Mouse (Mus musculus): ENCODE results near the gene Ppp1r1a.

Ppp1r1a gene

GRCm38 (mm10) chr15:103537822-103538213, at the start of gene Ppp1r1a:
Gene Ppp1r1a (minus strand): TSS chr15:103538003.
- peak; percentile 64 for DNase-seq (ENCODE audit: low spot score)

GRCm38 (mm10) chr15:103585876-103586275, 48.1 kb upstream of the Ppp1r1a start:
- no peak for DNase-seq (ENCODE audit: low spot score)

GRCm38 (mm10) chr15:103564981-103565380, 27.2 kb upstream of the Ppp1r1a start, which contains the start of gene Glycam1:
Gene Glycam1 (minus strand): TSS chr15:103565081.
- DNase-seq (ENCODE audit: low spot score): no peak

GRCm38 (mm10) chr15:103552096-103552690, 14.4 kb upstream of the Ppp1r1a start:
- peak; percentile 75 for DNase-seq (ENCODE audit: low spot score)

GRCm38 (mm10) chr15:103551053-103551452, 13.2 kb upstream of the Ppp1r1a start:
- DNase-seq (ENCODE audit: low spot score): no peak

- DNase-seq (ENCODE audit: low spot score): no peak
Measured at GRCm38 (mm10) chr15:103549475-103549874, 11.7 kb upstream of the Ppp1r1a start.

GRCm38 (mm10) chr15:103547983-103548382, 10.2 kb upstream of the Ppp1r1a start:
- DNase-seq (ENCODE audit: low spot score): no peak

GRCm38 (mm10) chr15:103542526-103542925, 4.7 kb upstream of the Ppp1r1a start:
- DNase-seq (ENCODE audit: low spot score): no peak

GRCm38 (mm10) chr15:103540646-103541045, 2.8 kb upstream of the Ppp1r1a start:
- no peak for DNase-seq (ENCODE audit: low spot score)

- DNase-seq (ENCODE audit: low spot score): no peak
Measured at GRCm38 (mm10) chr15:103539259-103539658, 1.5 kb upstream of the Ppp1r1a start.

- peak; percentile 67 for DNase-seq (ENCODE audit: low spot score)
Measured at GRCm38 (mm10) chr15:103537011-103537821, 587 bp downstream of the Ppp1r1a start.

GRCm38 (mm10) chr15:103536456-103536855, 1.3 kb downstream of the Ppp1r1a start:
- no peak for DNase-seq (ENCODE audit: low spot score)

- no peak for DNase-seq (ENCODE audit: low spot score)
Measured at GRCm38 (mm10) chr15:103535786-103536185, 2.0 kb downstream of the Ppp1r1a start.

GRCm38 (mm10) chr15:103535030-103535429, 2.8 kb downstream of the Ppp1r1a start:
- DNase-seq (ENCODE audit: low spot score): no peak

GRCm38 (mm10) chr15:103534054-103534620, 3.7 kb downstream of the Ppp1r1a start:
- no peak for DNase-seq (ENCODE audit: low spot score)

GRCm38 (mm10) chr15:103530372-103530771, 7.4 kb downstream of the Ppp1r1a start:
- DNase-seq (ENCODE audit: low spot score): peak; percentile 63

- DNase-seq (ENCODE audit: low spot score): no peak
Measured at GRCm38 (mm10) chr15:103523156-103523555, 14.6 kb downstream of the Ppp1r1a start.

- no peak for DNase-seq (ENCODE audit: low spot score)
Measured at GRCm38 (mm10) chr15:103522458-103523099, 15.2 kb downstream of the Ppp1r1a start.

GRCm38 (mm10) chr15:103519386-103520378, 18.1 kb downstream of the Ppp1r1a start:
- no peak for DNase-seq (ENCODE audit: low spot score)

GRCm38 (mm10) chr15:103518600-103519385, 19.0 kb downstream of the Ppp1r1a start:
- no peak for DNase-seq (ENCODE audit: low spot score)

Measured in layer of hippocampus, adult 11-12 months (tissue).